Mouse (Mus musculus) yolk sac, embryonic 10.5 days (tissue): ENCODE measurements at regions not wholly inside any gene's neighbourhood (a gene's known extent, or its start where the extent isn't known, plus 50 kb on each side); places are given as distances from the start of the nearest gene placed in this dataset.

Experiments
- DNase-seq: peaks from one replicate; pipeline ENCODE4 v3.0.0-alpha.2; 2017; ENCODE audit warnings: low spot score

DNA sequence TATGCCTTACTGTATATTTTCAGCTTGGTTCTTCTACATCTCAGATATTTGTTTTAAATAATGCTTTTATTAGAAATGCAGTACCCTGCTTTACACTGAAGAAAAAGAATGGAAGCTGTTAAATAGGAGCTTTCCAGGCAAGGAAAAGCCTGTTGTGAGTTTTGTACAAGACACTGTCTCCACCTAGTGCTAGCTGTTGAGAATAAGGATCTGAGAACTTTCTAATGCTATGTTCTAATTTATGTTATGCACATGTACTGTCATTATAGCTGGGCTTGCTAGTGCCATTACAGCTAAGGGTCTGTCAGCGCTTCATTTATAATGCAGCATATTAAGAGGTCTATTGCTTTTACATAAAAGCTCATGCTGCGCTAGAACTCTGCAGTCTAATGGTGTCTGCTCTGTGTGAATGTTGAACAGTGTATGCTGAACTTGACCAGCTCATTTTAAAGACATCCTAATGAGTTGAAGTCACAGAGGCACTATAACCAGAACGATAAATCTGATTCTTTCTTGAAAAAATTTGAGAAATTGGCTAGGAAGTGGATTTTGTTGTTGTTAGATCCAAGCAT lies 315.4 kb upstream of the Dnajc24 start:
- DNase-seq: no peak

DNA sequence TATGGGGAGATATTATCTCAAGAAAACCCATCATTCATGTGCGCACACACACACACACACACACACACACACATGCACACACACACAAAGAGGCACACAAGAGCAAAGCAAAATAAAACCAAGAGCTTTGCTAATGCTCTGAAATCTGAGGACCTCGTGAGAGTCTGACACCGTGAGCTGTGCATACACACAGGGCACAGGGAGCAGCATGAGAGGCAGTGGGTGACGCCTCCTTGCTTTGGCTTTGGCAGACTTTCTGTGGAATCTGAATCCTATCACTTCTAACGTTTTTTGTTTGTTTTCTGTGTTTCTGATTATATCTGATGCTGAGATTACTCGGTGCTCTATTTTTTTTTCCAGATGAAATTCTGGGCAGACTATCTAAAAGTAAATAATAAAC lies 343.4 kb upstream of the Dnajc24 start:
- DNase-seq: no peak

DNA sequence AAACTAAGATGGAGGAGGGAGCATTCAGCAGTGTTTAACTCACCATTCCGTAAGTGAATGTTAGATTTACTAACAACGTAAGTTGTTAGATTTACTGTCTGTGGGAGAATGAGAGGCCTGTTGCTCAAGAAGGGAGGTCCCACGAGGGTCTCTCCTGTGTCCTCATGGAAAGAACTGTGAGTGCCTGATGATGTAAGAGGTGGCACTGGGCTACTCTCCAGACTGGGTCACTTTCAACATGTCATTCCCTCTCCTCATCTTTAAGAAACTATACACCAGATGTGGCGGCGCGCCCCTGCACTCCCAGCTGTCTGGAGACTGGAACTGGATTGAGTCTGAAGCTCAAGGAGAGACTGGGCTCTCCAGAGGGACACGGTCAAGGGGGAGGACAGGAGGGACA lies 343.9 kb upstream of the Dnajc24 start:
- DNase-seq: no peak

DNA sequence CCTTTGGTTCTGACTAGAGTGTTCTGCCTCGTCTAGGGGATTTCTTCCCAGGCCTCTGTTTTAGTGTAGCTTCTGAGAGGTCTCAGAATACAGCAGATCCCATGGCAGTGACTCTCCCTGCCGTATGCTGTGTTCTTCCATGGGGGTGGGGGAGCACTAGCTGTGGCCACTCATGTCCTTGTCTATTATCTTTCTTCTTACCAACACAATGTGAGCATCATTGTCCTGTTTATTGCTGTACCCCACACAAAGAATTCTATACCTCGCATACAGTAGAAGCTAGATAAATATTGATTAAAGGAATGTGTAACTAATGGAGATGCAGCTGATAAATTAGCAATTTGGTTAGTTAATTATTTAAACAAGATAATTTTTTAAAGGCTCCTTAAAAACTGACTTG lies 337.5 kb upstream of the Mpped2 start:
- no peak for DNase-seq

DNA sequence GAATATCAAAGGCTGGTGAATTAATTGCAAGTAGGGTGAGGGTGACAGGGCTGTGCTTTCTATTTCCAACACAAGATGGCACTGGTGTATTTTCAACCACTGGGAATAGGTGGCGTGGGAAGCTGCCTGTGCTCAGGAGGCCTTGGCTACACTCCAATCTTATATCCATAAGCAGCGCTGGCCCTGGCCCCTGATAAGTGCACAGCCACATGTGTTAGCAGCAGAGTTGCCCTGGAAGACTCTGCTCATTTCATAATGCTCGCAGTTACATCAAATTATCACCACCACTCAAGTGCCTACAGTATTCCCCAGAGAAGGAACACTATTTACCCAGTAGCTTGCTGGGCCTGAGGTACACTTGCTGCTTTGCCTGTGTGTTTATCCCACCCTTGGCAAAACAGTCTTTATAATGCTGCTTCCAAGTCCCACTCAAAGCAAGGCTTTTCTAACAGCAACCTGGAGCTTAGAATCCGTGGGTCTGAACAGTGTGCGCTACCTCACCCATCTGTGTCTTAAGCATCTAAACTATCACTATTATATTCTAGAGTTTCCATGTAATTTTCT lies 337.0 kb upstream of the Mpped2 start:
- DNase-seq: peak; percentile 26

DNA sequence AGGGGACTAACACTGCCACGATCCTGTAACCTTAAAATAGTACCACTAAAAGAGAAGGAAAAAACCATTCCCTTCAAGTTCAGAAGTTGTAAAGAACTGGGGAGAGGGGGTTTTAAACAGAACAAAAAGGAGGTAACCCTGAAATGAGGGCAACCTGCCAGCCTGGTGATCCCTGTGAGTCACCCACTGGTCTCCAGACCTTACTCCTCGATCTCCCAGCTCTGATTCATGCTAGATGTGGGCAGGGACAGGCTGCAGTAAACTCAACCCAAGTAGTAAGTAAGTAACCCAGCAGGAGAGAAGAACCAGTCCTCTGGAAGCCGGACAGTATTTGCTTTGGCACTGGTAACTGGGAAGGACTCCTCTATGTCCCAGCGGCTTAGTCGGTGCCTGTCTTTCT lies 324.4 kb upstream of the Mpped2 start:
- DNase-seq: no peak

DNA sequence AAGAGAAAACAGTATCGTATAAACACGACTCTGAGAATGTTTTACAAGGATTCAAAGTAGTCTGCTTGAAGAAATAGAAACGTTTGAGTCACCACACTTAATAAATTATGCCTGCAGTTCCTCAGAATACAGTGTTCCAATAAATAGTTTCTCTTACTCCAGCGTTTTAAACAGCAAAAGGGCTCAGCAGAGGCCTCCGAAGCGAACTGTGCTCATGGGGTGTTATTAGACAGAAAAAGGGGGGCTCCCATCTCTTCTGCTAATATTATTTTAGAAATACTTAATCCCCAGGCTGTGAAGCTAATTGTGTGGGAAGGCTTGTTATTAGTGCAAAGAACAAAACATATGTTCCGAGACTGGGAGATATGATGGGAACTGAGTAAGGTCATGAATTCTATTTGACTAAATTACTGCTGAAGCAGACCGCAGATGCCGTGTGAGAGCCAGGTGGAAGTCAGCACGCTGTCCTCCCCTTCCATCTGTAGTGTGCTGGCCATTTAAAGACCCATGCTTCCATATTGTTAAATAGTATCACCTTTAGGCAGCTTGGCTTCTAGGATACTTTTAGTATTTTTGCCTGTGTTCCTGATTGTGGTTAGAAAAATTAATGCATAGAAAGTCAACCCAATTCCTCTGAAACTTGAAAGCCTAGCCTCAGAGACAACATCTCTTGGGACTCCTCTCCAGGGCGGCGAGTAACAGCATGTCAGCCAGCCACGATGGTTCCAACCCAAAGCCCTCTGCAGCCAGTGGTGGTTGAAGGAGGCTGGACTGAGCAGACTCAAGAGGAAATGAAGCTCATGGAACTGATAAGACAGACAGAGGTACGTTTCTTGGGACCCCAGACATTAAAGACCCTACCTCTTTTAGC lies 309.4 kb upstream of the Mpped2 start:
- DNase-seq: no peak

DNA sequence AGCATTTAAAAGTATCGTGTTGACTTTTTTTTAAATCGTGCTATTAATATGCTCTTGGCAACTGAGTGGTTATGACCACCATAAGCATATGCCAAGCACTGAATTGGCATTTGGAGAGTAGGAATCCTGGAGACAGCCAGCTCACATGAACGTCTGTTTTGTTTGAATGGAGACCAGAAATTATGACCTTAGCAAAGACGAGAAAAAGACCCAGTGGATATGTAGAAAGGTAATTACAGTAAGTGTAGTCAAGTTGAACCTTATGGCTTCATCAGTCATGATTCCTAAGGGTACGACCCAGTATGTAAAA lies 308.8 kb upstream of the Mpped2 start:
- DNase-seq: no peak

DNA sequence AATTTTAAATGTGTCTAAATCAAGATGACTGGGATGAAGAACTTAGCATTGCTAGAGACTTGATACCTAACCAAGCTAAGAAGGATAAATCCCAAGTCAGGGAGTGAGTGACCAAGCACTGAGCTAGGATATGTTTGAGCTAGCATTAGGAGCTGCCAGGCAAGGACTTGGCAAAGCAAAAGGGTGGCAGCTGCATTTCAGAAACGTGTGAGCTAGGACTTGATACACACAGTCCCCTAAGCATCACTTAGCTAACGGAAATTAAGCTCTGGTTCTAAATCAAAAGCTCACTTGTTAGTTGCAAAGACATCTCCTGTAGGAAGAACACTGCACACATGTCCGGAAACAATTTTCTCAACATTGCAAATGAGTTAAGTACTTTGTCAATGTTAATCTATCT lies 308.2 kb upstream of the Mpped2 start:
- DNase-seq: no peak

DNA sequence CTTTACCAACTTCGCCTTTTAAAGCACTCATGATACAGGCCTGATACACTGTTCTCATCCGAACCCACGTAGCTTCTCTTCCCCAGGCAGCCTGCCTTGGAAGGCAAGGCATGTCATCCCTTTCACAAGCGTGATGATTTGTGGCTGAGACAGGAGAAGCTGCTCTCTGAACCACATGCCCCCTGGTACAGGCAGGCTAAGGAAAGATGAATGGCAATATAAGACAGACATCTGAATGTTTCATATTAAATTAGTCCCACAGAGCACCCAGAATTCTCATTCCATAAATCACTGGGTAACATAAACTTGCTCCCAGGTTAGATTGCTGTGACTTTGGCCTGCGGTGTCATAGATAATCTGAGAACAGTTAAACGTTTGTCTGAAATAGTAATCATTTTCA lies 280.9 kb upstream of the Mpped2 start:
- no peak for DNase-seq

DNA sequence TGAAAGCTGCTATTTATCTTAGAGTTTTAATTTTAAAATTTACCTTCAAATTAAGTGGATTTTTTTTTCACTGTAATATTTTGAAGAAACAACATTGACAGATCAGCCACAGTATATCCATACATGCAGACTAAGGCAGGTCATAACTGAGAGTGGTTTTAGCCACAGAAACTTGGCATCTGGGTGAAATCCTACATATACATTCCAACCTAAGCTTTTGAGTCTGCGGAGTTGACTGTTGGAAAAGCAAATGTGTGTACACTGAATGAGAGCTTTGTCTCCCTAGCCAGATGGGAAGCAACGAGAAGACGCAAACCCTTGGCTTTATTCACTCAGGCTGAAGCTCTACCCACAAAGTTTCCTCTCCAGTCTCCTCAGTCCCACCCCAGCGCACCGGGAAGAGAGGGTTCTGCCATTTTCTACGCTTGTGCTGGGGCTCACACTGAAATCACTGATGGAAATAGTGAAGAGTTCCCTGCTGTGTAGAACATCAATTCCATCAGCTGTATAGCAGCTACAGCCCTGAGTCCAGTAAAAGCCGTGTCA lies 277.5 kb upstream of the Mpped2 start:
- DNase-seq: no peak

DNA sequence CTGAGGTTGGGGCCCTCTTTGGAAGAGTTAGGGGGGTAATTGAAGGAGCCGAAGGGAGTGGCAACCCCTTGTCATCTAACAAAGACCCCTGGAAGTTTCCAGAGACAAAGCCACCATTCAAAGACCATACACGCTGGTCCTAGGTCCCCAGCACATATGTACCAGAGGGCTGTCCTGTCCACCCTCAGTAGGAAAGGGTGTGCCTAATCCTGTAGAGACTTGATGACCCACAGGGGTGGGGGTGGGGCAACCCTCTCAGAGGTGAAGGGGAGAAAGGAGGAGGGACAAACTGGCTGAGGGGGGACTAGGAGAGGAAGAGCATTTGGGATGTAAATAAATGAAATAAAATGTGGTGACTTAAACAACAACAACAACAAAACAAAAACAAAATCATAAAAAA lies 274.9 kb upstream of the Mpped2 start:
- DNase-seq: no peak

DNA sequence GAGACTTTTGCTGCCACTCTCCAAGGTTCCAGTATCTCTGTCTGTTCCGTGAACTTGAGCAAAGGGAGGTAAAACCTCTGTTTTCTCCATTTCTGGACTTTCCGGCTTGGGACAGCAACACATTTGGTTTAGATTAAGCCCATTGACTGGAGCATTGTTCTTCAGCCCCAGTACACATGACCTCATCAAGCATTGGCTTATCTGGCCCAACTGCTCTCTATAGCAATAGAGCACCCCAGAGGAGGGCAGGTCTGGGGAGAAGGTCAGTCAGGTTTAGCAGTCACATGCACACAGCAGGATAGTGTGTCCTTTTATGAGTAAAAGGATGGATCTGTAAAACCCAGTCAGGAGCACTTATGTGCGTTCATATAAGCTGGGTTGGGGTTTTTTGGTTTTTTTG lies 268.1 kb upstream of the Mpped2 start:
- DNase-seq: no peak

DNA sequence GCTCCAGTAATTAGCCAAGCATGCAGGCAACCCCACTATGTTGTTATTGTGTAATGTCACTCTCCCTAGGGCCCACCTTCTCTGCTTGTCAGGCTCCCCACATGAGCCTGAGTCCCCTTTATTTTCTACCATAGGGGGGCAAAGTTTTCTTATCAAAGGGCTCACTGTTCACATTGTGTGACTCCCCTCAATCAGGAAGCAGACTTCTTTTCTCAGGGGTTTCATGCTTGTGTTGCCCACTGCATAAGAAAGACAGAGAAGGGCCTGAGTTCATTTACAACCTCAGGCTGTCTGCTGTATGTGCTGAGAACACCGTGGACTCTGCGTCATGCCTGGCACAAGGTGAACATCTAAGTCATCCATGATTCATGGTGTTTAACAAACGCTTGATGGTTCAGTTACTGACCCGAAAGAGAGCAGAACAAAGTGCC lies 267.6 kb upstream of the Mpped2 start:
- no peak for DNase-seq

DNA sequence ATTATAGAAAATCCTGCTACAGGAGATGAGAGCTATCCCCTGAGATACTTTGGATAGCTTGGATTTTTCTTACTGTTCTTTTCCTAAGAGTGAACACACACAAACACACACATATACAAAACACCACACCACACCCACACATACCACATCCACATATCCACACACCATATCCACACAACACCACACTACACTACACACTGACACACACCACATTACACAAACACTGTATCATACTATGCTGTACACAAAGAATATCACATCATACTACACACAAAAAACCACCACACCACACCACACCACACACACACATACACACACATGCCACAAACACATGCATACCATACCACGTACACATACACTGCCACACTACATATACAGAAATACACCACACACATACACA lies 267.1 kb upstream of the Mpped2 start:
- no peak for DNase-seq

DNA sequence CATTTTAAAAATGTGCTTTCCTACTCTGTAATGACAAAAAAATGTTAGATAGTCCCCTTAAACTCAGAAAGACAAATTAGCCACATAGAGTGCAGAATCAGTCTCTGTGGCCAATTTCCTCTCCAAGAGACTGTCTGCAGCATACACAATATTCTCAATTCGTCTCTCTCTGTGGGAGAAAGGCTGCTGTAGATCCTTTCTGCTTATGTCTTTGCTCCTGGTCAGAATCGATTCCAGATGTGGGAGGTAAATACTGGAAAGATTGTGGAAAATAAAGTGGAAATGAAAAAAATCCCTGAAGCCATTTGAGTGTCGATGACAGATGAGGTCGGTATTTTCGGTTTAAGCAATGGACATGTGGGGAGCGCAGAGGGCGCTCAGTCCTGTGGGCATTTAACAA lies 265.8 kb upstream of the Mpped2 start:
- no peak for DNase-seq

DNA sequence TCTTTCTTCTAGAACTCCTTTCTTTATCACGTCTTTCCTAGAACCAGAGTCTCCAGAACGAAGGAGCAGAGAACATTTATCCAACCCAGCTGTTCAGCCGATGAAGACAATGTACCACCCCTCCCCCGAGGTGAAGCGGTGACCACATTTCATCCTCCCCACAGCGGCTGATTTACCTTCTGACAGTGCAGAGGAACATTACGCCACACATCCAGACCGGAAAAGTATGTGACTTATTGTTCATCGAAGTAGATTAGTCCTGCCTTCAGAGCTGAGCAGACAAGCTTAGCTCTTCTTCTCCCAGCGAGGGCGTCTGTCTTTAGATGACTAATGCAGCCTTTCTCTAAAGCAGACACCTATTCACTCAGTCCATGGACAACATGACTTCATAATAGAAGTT lies 264.2 kb upstream of the Mpped2 start:
- no peak for DNase-seq

DNA sequence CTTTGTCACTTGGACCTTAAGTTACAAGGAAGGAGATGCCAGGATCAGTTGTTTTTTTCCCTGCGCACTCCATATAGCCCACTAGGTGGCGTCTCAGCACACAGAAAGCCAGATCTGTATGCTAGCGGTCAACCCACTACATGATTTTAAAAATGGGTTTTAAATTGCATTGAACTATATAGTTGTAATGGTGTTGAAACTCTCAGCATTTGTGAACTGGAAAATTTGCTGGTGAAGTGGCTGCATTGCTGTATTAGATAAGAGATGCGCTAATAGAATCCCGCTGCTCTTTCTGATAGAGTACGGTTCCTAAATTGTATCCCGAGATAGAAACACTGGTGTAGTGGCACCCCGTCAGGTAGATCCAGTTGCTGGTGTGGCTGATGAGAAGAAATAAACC lies 261.9 kb upstream of the Mpped2 start:
- peak; percentile 47 for DNase-seq

DNA sequence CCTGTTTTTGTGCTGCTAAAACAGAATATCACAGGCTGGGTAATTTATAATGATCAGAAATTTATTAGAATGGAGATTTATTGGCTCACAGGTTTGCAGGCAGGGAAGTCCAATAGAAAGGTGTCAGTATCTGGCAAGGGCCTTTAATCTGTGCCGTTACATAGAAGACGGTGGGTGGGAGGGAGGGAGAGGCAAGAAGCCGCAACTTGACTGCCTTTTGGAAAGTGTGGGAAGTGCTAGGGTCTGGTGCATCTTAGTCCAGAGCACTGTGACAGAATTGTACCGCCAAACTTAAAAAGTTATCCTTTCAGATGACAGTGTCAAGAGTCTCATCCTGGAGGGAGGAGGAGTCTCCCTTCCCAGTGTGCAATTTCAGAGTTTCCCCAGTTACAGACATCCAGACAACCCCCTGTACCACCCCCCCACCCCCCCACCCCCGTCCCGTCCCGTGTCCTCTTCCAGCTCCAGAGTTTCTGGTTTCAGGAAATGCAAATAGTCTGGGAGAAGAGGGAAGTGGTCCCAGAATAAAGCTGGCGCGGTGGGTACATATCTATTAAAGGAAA lies 261.4 kb upstream of the Mpped2 start:
- DNase-seq: no peak

DNA sequence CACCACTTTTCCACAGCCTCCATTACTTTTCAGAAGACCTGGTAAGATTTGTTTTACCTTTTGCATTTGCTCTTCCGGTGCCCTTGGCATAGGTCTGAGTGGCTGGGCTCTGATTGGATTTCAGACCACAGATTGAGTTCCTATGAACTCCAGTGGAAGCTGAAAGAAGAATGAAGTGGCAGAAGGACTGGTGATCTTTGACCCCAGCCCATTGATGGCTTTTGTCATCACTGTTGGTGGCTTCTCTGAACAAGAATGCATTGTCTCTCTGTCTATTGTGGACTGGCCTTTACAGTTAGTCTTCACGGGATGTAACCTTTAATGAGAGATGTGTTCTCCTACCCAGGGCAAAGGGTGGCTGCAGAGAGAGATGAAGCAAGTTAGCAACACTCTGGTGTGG lies 256.9 kb upstream of the Mpped2 start:
- DNase-seq: no peak

DNA sequence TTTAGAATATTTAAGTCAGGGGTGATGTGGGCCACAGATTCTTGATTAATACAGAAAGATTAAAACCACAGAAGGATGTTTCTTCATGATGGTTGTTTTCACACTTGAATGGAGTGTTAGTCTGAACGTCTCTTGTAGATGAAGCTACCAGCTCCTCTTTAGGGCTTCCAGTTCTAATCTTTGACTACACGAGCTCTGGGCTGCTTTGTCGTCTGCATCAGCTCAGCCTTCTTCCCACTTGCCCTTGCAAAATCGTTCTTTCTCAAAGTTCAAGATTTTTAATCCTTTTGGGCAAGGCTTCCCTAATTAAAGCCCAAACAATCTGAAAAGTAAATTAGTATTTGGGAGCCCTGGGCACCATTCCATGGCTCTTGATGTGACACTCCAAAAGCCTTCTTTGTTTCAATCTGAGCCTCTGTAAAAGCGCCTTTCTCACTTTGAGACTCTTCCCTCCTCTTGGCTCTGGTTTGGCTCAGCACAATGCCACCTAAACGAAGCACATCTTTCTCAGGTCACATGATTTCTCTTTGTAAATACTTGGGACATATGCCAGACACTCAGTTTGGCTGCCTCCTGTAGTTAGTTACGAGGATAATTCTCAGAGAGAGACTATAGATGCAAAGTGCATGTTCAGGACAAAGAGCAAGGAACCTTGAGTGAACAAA lies 238.6 kb upstream of the Mpped2 start:
- DNase-seq: no peak

DNA sequence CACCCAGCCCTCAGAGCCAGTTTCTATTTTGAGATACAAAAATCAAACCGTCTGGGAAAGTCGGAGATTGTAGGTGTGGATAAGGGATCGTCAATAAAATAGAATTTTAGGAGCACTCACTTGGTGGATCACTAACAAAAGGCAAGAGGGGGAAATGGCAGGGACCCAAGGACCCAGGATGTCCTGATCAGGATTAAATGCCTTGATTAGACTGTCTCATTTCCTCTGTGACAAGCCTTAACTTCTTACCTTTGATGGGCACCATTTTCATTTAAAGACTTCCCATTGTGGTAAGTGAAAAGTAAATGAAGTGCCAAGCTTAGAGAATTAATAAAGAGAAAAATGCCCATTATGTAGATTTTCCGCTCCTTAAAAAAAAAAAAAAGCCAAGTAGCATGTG lies 238.0 kb upstream of the Mpped2 start:
- no peak for DNase-seq

DNA sequence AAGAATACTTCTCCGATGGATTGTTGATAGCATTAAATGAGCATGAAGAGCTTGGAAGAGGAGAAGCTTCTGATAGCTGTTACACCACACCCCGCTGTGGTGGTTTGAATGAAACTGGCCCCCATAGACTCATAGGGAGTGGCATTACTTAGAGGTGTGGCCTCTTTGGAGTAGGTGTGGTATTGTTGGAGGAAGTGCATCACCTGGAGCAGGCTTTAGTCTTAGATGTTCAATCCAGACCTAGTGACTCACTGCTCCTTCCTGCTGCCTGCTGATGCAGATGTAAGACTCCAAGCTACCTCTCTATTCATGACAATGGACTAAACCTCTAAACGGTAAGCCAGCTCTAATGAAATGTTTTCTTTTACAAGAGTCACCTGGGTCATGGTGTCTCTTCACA lies 237.1 kb upstream of the Mpped2 start:
- DNase-seq: no peak
